Mouse (Mus musculus): ENCODE data around the gene Sumf1.

GRCm38 (mm10) chr6:108217987-108218386, 32.6 kb upstream of the Sumf1 start:
- TF ChIP-seq CTCF (IDR thresholded peaks at IDR 0.05; ENCODE audit: low read depth, low read length) (no peak), POLR2A (IDR thresholded peaks at IDR 0.05; ENCODE audit: insufficient read depth, low read length) (no peak)
